Mouse (Mus musculus) urinary bladder, postnatal 25 days (tissue): ENCODE measurements around the gene 1110059E24Rik.

Source experiments
- DNase-seq: peaks from one replicate; pipeline ENCODE4 v3.0.0; 2022; ENCODE audit warnings: low spot score

Gene 1110059E24Rik

DNA sequence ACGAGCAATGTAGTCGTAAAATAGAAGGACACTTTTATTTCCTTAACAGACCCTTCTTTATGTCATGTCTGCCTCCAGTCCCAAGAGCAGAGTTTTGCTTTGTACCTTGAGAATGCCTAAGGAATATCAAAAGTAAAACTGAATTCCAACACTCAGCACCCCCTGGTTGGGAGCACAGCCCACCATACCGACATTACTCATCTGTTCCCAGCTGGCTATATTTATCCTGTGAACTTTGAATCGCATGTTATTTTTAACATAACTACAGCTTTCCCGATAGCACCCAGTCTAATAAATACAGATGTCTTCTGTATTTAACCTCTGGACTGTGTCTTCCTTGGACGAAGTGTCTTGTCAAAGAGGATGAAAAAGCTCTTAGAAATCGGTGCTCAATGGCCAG, 80.8 kb downstream of the 1110059E24Rik start:
- DNase-seq: no peak

DNA sequence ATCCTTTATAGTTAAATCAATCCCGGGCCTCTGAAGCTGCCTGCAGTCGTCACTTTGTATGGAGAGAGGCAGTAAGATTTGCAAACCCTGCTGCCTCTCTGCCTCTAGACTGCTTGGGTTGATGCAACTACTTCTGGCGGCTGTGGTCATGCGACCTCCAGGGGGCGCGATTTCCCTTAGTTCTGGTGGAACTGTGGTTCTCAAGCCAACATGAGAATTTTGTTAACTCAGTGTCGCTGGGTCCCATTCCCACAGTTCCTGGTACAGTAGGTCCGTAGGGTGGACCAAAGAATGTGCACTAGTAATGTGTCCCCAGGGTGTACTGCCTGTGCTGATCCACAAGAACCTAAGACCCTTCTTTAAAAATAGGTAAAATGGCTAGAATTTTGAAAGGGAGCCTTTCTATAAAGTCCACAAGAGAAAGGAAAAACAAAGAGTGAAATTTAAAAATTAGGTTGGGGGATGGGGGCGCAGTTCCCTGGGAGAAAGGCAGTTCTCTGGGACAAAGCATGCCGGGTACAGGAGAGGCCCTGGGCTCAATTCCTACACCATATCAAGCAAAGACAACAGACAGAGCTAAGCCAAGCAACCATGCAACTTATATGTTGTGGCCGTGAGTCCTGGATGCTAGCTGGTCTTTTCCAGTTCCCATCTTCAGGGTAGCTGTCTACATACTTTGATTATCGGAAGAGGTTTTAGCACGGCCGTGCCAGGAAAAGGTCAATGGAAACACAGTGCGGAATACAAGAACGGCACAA, 81.4 kb downstream of the 1110059E24Rik start:
- peak; percentile 91 for DNase-seq

DNA sequence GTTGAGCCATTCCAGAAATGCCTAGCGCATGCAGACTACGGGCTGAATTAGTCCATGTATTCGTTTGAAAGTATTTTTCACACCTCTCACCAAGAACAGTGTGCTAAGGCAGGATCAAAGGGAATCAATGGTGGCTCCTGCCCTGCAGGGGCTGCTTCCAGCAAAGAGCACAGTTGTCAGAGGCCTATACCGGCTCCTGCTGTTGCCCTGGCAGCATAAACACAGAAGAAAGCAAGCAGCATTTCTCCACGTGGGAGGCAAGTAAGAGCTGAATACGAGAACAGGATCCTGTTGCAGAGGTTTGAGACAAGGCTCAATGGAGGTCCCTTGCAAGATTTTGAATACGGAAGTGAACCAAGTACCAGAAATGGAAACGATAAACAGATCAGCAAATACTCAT, 82.0 kb downstream of the 1110059E24Rik start:
- no peak for DNase-seq

DNA sequence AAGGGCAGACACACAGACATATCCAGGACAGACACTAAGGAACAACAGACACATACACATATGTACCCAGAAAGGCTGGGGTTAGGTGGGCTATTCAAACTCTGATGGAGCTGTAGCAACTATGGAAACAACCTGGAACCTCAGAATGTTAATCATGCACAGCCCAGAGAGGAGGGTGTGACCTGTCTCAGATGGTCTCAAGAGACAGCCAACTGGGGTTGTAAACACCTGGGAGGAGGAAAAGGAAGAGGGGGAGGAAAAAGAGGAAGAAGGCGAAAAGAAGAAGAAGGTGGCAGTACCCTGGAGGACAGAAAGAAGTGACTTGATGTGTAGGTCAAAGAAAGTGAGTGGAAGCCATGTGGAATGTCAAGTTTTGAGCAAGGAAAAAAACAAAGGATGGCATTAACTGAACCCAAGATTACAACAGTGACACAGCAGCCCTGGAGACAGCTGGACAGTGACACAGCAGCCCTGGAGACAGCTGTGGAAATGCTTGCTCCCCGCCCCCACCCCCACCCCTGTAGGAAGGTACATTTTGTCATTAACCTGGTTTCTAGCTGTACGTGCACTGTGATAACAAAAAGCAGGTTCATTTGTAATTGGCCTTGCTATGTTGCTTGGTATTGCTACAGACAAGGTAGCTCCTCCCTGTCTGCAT, 84.1 kb downstream of the 1110059E24Rik start:
- DNase-seq: no peak

DNA sequence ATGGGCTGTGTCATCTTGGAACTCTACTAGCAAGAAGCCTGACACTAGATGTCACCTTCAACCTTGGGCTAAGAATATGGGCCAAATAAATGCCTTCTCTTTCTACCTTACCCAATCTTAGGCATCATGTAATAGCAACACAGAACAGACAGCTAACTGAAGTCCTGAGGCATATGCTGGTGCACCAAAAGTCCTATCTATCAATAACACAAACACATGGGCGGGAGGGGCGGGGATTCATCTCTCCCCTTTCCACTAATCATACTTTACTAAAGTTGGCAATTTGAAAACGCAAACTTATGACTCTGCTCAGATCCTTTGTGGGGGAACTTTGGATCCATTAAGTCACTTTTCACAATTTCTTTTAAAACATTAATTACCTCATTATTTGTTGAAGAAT, 84.8 kb downstream of the 1110059E24Rik start:
- DNase-seq: no peak

DNA sequence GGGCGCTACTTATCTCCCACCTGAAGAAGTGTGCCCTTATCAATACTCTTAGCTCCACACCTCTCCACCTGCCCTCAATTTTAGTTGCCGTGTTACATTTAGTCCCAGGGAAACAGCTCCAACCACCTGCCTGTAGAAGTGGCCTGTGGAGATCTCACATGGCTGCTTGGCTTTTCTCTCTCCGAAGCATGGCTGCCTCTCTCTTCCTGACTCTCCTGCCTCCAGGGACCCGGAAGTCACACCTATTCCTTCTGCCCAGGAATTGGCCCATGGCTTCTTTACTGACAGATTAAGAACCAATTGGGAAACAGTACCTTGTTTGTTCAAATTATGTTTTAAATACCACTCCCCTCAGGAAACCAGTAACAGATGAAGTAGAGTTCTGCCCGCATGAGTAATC, 86.3 kb downstream of the 1110059E24Rik start:
- DNase-seq: no peak

DNA sequence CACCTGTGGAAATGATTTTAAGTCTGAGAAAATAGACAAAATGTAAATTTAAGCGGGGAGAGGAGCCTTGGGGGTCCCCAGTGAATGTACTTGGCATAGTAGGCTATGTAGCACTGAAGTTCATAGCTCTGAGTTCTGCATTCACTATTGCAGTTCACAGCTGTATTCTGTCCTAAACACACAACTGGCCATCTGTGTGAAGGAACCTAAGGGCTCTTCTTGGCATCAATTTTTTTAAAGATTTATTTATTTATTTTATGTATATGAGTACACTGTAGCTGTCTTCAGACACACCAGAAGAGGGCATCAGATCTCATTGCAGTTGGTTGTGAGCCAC, 88.3 kb downstream of the 1110059E24Rik start:
- no peak for DNase-seq

DNA sequence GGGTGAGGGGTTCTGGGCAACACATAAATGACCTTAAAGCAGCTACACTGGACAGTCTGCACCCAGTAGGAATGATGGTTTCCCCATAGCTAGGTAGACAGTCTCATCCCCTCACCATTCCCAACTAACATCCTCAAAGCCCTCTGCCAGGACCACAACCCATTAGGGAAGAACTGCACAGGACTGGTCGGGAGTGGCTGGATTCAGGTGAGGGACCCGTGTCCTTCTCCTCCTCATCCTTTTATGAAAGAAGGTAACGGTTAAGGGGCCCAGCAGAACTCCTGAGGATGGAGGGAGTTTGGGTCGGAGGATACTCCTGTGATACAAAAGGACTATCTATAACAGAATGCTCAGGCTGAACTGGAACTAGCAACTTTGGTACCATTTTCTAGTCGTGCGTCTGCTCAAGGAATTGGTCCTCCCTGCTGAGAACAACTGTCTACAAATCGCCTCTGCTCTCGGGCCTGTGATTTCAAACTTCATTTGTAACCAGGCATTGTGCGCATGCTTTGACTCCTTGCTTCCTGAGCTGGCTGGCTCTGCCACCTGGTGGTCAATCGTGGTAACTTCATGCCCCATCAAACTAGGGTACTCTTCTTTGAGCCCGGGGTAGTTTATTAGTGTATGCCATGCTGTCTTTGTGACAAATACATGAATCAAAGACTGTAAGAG, 88.9 kb downstream of the 1110059E24Rik start:
- DNase-seq: peak; percentile 74

DNA sequence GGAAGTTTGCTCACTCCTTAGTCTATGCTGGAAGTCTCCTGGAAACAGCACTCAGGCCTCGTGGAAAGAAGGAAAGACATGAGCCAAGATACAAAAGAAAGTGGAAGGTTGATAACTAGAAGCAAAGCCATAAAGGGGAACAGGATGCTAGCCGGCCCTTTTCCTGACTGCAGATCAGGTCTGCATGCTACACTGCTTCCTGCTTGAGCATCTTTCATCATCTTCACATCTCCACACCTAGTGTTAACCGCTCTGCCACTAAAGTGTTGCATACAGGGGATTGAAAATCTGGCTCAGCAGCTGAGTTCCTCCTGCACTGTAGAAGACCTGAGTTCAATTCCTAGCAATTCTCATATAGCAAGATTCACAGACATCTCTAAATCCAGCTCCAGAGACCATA, 89.8 kb downstream of the 1110059E24Rik start:
- DNase-seq: no peak

DNA sequence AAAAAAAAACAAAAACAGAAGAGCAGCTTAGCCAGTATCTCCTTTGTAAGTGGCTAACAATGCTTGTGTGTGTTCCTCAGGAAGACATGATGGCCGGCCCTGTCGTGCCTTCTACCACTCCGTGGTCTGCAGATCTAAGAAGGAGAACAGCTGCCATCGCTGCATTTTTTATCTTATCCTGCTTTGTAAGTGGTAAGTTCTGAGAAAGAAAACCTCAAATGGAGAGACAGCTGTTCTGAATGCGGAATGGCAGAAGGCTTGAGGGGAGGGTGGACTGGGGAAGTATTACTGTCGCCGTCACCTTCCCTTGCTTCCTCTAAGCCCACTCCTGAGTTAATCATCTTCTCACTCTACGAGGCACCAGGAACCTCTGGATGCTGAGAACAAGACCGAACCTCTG, 100.0 kb downstream of the 1110059E24Rik start:
- DNase-seq: no peak

DNA sequence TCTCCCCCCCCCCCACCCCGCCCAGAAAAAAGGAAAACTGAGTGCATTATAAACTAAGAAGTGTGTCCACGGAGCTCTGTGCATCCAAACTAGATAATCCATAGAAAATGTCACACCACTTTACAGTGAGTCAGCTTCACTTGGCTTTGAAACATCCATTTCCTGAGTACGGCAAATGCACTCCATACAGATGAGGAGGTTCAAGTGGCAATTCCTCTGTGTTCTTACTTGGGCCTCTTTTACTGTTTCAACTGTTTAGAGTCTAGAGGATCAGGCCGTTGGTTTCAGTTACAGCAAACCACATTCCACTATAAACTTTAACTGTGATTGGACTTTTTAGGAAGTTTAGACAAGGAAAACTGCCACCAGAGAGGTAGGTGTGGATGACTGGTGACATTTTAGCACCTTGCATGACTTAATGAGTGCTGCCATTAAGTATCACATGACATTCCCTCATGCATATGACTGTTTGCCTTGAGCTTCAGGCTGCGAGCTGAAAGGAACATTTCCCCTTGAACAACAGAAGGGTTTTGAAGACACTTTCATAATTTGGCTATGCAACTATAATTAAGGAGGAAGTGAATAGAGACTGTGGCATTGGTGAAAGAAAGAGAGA, 100.7 kb downstream of the 1110059E24Rik start:
- no peak for DNase-seq

DNA sequence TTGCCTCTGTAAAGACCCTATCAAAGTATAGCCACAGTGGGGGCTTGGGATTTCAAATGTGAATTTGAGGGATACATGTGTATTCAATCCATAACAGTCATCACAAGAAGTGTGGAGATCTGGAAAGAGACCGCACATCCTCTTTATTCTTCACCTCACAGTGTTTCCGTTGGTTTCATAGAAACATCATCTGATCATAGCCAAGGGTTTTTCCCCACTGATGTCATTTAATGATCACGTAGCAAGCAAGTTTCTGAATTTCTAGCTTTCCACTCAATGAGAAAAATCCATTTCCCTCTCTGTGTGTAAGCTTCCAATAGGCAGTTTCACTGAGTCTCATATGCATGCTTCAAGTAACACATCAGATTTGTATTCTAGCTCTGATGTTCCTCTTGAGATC, 103.1 kb downstream of the 1110059E24Rik start:
- no peak for DNase-seq

DNA sequence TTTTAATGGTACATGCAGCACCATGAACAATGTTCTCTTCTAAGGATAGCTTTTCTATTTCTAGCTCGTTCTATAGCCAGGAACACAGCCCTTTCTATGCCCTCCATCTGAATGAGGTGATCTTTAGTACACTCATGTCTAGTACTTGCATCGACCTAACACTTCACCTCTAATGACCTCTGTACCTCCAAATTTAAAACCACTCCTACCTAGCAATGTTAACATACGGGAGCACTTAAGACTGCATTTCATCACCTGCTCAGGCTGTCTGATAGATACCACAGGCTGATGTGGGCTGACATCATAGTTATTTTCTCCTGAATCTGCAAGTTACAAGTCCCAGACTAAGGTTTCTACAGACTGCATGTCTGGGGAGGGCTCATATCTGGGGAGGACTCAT, 103.8 kb downstream of the 1110059E24Rik start:
- DNase-seq: no peak

DNA sequence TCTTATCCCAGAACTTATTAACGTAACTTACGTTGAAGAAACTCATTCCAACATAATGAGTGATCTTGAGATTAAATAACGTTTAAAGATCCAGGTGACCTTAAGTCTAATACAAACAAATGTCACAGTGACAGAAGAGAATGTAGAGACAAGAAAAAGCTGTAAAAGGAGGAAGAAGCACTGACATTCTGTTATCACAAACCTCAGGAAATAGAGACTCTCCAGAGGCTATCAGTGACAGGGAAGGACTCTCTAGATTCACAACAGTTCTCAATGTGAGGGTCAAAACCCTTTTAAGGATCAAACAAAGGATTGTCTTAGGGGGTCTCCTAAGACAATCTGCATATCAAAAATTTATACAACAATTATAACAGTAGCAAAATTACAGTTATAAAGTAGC, 115.7 kb downstream of the 1110059E24Rik start:
- DNase-seq: no peak
